Mouse (Mus musculus): ENCODE measurements at regions not wholly inside any gene's neighbourhood (a gene's known extent, or its start where the extent isn't known, plus 50 kb on each side); places are given as distances from the start of the nearest gene placed in this dataset.
"Not testable (repeated sequence)": the region's sequence is repeated elsewhere in the genome, so short reads cannot be mapped to it uniquely, and the experiment has no call there.

DNA sequence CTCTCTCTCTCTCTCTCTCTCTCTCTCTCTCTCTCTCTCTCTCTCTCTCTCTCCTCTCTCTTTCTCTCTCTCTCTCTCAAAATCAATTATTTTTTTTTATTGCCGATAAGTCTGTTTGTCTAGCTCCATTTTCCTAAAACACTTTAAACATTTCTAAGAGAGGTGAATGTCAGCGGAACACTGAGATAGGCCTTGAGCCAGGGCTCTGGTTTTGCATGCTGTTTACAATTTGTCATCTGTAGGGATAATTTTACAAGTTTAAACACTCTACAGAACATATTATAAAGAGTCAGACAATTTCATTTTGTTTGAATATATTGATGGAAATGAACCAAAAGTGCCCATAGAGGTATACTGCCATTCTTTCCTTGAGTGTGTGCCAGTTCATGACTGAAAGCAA lies 736.2 kb downstream of the Cdh8 start:
- 90% methylated on average over 2 of the region's 2 CpGs for WGBS

DNA sequence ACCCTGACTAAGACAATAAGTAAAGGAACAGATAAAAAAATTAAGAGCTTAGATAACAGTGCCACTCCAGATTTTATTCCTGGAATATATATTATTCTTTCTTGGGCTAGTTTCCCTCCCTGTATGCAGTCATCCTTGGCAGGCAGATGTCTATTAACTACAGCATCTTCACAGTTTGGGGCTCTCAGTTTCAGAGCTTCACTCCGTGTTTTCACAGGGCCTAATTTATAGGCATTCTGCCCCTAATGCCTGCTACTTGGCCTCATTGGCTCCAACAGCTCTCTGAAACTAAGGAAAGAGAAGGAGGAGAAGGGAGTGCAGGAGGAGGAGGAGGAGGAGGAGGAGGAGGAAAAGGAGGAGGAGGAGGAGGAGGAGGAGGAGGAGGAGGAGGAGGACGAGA lies 757.0 kb downstream of the Cdh8 start:
- no peak overlapping the region for H3K4me3 ChIP-seq (ENCODE audit: low read depth, low read length)
- no peaks in the 10 kb centered on the region for H3K36me3 ChIP-seq (ENCODE audit: control insufficient read depth, insufficient read depth, low read length)
- no peak overlapping the region for H3K27ac ChIP-seq (replicated peaks; ENCODE audit: low read depth, low read length)
- H3K27me3 ChIP-seq (ENCODE audit: control insufficient read depth, insufficient read depth, low read length): no peaks in the 10 kb centered on the region
- ATAC-seq (ENCODE audit: insufficient number of reproducible peaks, low FRiP score, low TSS enrichment, low read depth) (no peak), DNase-seq (ENCODE audit: low spot score) (no peak)
- H3K4me2 ChIP-seq (ENCODE audit: low read depth, severe bottlenecking): no peak overlapping the region
- H3K4me1 ChIP-seq (ENCODE audit: control insufficient read depth, insufficient read depth, low read length): no peaks in the 10 kb centered on the region
- H3K9ac ChIP-seq (ENCODE audit: low read length): no peak overlapping the region
- whole genome bisulfite sequencing: 60% methylated on average over 2 of the region's 2 CpGs
- H3K9me3 ChIP-seq (ENCODE audit: control insufficient read depth, low read length): no peaks in the 10 kb centered on the region

More for the DNA sequence above, 736.2 kb downstream of the Cdh8 start:
- no peak for DNase-seq (ENCODE audit: low spot score)
- Histone ChIP-seq H3K9me3 (ENCODE audit: control insufficient read depth, low read length) (no peaks in the 10 kb centered on the region), H3K4me3 (ENCODE audit: low read depth, low read length) (no peak overlapping the region), H3K36me3 (ENCODE audit: control insufficient read depth, insufficient read depth, low read length) (no peaks in the 10 kb centered on the region), H3K27ac (replicated peaks; ENCODE audit: low read depth, low read length) (no peak overlapping the region), H3K9ac (ENCODE audit: low read length) (no peak overlapping the region), H3K27me3 (ENCODE audit: control insufficient read depth, insufficient read depth, low read length) (no peaks in the 10 kb centered on the region), H3K4me1 (ENCODE audit: control insufficient read depth, insufficient read depth, low read length) (no peaks in the 10 kb centered on the region), H3K4me2 (ENCODE audit: low read depth, severe bottlenecking) (no peak overlapping the region)
- ATAC-seq (ENCODE audit: insufficient number of reproducible peaks, low FRiP score, low TSS enrichment, low read depth): no peak

DNA sequence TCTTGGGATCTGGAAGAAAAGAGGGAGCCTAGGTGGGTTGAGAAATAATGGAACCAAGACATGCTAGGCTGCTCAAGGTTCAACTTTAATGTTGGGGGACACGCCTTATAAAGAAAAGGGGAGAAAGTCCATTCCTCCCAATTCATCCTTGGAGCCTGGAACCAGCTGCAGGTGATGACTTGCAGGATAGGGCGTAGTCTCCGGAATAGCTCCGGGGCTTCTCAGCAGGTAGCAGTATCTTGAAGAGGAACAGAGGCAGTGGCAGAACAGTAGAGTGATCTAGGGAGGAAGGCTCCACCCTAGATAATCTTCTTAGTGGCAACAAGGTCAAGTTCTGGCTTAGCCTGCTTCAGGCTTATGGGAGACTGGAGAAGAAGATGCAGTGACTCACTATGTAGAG lies 764.0 kb downstream of the Cdh8 start:
- not testable (repeated sequence) for H3K27me3 ChIP-seq (ENCODE audit: control insufficient read depth, insufficient read depth, low read length); H3K4me3 ChIP-seq (ENCODE audit: low read depth, low read length); H3K9ac ChIP-seq (ENCODE audit: low read length); ATAC-seq (ENCODE audit: insufficient number of reproducible peaks, low FRiP score, low TSS enrichment, low read depth); H3K4me2 ChIP-seq (ENCODE audit: low read depth, severe bottlenecking); H3K36me3 ChIP-seq (ENCODE audit: control insufficient read depth, insufficient read depth, low read length); H3K27ac ChIP-seq (replicated peaks; ENCODE audit: low read depth, low read length); H3K9me3 ChIP-seq (ENCODE audit: control insufficient read depth, low read length); DNase-seq (ENCODE audit: low spot score); H3K4me1 ChIP-seq (ENCODE audit: control insufficient read depth, insufficient read depth, low read length)
- 89% methylated on average over 4 of the region's 4 CpGs for WGBS

DNA sequence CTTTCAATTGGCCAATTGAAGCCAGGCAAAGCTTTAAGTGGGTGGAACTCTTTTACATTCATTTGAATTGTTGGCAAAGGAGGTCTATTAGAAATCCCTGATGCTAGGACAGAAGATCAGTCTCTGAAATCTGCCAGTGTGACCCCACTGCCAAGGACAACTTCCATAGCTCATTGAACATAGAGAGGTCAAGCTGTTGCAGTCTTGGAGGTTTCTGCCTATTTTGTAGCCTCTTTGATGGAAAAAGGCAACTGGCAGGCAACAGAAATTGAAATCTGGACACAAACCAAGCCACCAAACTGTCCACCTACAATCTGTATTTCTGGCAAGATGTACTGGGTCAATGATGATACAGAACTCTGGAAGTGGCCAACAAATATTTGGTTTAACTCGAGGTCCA lies 765.3 kb downstream of the Cdh8 start:
- Histone ChIP-seq H3K4me3 (ENCODE audit: low read depth, low read length) (no peak overlapping the region), H3K9me3 (ENCODE audit: control insufficient read depth, low read length) (no peaks in the 10 kb centered on the region), H3K27me3 (ENCODE audit: control insufficient read depth, insufficient read depth, low read length) (no peaks in the 10 kb centered on the region), H3K9ac (ENCODE audit: low read length) (no peak overlapping the region), H3K4me1 (ENCODE audit: control insufficient read depth, insufficient read depth, low read length) (no peaks in the 10 kb centered on the region), H3K4me2 (ENCODE audit: low read depth, severe bottlenecking) (no peak overlapping the region), H3K27ac (replicated peaks; ENCODE audit: low read depth, low read length) (no peak overlapping the region), H3K36me3 (ENCODE audit: control insufficient read depth, insufficient read depth, low read length) (no peaks in the 10 kb centered on the region)
- ATAC-seq (ENCODE audit: insufficient number of reproducible peaks, low FRiP score, low TSS enrichment, low read depth) (no peak), DNase-seq (ENCODE audit: low spot score) (no peak)
- 87% methylated on average over 1 of the region's 1 CpGs for WGBS

DNA sequence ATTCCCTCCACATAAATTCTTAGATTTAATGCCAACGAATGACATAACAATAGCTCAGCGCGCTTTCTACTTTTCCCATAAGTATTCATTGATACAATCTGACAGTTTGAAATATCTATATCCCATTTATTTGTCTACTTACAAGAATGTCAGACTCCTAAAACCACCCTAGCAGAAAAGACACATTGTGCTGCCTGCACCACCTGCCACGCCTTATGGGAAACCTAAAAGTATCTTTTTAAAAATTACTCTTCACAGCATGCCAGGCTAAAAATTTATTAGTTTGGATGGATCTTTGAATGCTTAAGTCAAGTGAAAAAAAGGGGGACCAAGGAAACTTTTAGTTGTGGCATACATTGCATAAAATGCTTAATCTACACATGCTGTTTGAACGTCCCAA lies 788.1 kb downstream of the Cdh8 start:
- no peaks in the 10 kb centered on the region for H3K4me1 ChIP-seq (ENCODE audit: control insufficient read depth, insufficient read depth, low read length)
- H3K4me2 ChIP-seq (ENCODE audit: low read depth, severe bottlenecking): no peak overlapping the region
- no peaks in the 10 kb centered on the region for H3K9me3 ChIP-seq (ENCODE audit: control insufficient read depth, low read length)
- no peak overlapping the region for H3K4me3 ChIP-seq (ENCODE audit: low read depth, low read length)
- H3K27me3 ChIP-seq (ENCODE audit: control insufficient read depth, insufficient read depth, low read length): no peaks in the 10 kb centered on the region
- no peaks in the 10 kb centered on the region for H3K36me3 ChIP-seq (ENCODE audit: control insufficient read depth, insufficient read depth, low read length)
- DNase-seq (ENCODE audit: low spot score) (no peak), ATAC-seq (ENCODE audit: insufficient number of reproducible peaks, low FRiP score, low TSS enrichment, low read depth) (no peak)
- WGBS: 92% methylated on average over 5 of the region's 5 CpGs
- no peak overlapping the region for H3K27ac ChIP-seq (replicated peaks; ENCODE audit: low read depth, low read length)
- no peak overlapping the region for H3K9ac ChIP-seq (ENCODE audit: low read length)

DNA sequence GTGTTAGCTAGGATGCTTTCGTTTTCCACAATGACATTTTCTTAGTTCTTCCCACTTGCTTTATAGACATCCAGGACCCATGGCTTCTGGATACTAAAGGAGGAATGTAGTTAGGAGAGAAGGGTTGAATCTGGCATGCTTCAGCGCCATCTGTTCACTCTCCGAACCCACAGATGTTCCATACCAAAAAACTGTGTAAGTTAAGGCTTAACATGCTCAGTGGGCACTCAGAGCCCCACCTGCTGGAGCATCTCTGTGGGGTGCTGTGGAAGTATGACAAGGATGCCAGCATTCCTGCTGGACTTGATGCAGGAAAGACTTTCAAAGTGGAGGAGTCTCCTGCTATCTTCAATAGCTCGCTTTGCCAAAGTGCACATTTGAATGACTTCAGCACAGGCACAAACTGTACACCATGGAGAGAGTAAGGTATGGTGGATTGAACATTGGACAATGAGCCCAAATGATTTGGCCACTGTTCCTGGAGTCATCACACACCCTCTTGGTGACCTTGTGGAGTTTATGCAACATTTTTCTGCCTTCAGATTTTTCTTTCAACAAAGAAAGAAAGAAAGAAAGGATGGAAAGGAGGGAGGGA lies 802.3 kb downstream of the Cdh8 start:
- H3K4me2 ChIP-seq (ENCODE audit: low read depth, severe bottlenecking): no peak overlapping the region
- no peak overlapping the region for H3K9ac ChIP-seq (ENCODE audit: low read length)
- DNase-seq (ENCODE audit: low spot score) (no peak), ATAC-seq (ENCODE audit: insufficient number of reproducible peaks, low FRiP score, low TSS enrichment, low read depth) (no peak)
- 86% methylated on average over 4 of the region's 4 CpGs for WGBS
- no peak overlapping the region for H3K4me3 ChIP-seq (ENCODE audit: low read depth, low read length)
- no peaks in the 10 kb centered on the region for H3K27me3 ChIP-seq (ENCODE audit: control insufficient read depth, insufficient read depth, low read length)
- no peaks in the 10 kb centered on the region for H3K36me3 ChIP-seq (ENCODE audit: control insufficient read depth, insufficient read depth, low read length)
- H3K4me1 ChIP-seq (ENCODE audit: control insufficient read depth, insufficient read depth, low read length): no peaks in the 10 kb centered on the region
- H3K9me3 ChIP-seq (ENCODE audit: control insufficient read depth, low read length): no peaks in the 10 kb centered on the region
- H3K27ac ChIP-seq (replicated peaks; ENCODE audit: low read depth, low read length): no peak overlapping the region

DNA sequence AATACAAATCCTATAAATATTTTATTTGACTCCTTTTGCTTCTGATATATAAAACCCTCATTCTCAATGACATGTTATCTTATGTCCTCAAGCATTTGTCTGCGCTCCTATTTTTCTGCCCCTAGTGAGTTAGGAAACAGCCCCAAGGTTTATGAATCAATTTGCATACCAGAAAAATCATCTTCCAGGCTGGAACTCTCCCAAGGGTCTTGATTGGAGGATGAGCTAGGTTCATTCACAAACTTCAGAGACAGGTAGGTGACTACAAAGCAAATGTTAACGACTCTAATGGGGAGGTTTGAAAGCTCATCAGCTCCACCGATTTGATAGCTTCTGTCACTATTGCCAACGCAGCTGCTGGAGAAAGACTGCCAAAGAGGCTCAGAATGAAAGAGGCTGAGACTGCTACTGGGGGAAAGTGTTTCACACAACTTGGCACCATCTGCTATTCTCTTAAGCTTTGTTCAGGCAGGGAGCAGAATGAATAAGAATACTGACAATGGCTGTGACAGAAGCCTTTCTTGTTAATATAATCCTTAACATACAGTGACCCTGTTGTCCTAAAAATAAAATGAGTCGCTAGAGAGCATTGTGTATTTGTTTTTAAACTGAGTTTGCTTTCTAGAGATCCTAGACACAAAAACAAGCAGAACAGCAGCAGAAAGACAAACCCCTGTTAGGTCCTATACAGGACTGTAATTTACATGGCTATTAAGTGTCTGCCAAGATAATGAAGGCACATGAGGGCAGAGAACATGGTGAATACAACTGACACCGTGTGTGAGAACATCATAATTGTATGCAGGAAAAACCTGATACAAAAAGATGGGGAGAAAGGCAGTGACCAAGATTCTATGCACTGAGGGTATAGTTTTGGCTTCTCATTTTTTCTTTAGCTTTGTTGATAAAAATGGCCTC lies 843.4 kb downstream of the Cdh8 start:
- Histone ChIP-seq H3K9me3 (ENCODE audit: control insufficient read depth, low read length) (no peaks in the 10 kb centered on the region), H3K36me3 (ENCODE audit: control insufficient read depth, insufficient read depth, low read length) (no peaks in the 10 kb centered on the region), H3K27ac (replicated peaks; ENCODE audit: low read depth, low read length) (no peak overlapping the region), H3K4me1 (ENCODE audit: control insufficient read depth, insufficient read depth, low read length) (no peaks in the 10 kb centered on the region), H3K9ac (ENCODE audit: low read length) (no peak overlapping the region), H3K4me2 (ENCODE audit: low read depth, severe bottlenecking) (no peak overlapping the region), H3K4me3 (ENCODE audit: low read depth, low read length) (no peak overlapping the region), H3K27me3 (ENCODE audit: control insufficient read depth, insufficient read depth, low read length) (no peaks in the 10 kb centered on the region)
- DNase-seq (ENCODE audit: low spot score) (no peak), ATAC-seq (ENCODE audit: insufficient number of reproducible peaks, low FRiP score, low TSS enrichment, low read depth) (no peak)
- WGBS: 73% methylated on average over 6 of the region's 6 CpGs

DNA sequence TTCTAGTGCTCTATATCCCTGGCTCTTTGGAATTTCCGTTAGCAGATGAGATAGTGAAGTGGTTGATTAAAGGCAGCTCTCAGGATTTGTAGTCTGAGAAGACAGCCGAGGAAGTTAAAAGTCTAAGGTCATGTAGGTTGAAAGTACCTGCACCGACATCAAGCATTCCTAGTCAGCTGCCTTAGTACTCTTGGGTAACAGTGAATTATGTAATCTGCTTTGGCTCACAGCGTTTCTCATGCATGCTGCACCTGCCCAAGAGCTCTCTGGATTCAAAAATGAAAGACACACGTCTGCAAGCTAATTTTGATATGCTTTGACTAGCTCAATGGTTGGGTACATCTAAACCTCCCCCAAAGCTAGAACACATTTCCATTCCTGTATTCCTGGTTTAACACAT lies 849.6 kb downstream of the Cdh8 start:
- Histone ChIP-seq H3K4me3 (ENCODE audit: low read depth, low read length) (no peak overlapping the region), H3K9ac (ENCODE audit: low read length) (no peak overlapping the region), H3K27me3 (ENCODE audit: control insufficient read depth, insufficient read depth, low read length) (no peaks in the 10 kb centered on the region), H3K9me3 (ENCODE audit: control insufficient read depth, low read length) (no peaks in the 10 kb centered on the region), H3K4me2 (ENCODE audit: low read depth, severe bottlenecking) (no peak overlapping the region), H3K36me3 (ENCODE audit: control insufficient read depth, insufficient read depth, low read length) (no peaks in the 10 kb centered on the region), H3K27ac (replicated peaks; ENCODE audit: low read depth, low read length) (no peak overlapping the region), H3K4me1 (ENCODE audit: control insufficient read depth, insufficient read depth, low read length) (no peaks in the 10 kb centered on the region)
- no peak for DNase-seq (ENCODE audit: low spot score)
- 76% methylated on average over 5 of the region's 5 CpGs for WGBS
- no peak for ATAC-seq (ENCODE audit: insufficient number of reproducible peaks, low FRiP score, low TSS enrichment, low read depth)

Measured in limb, embryonic 11.5 days (tissue).